Mouse (Mus musculus) 3T3-L1 (cell line): ENCODE results near the gene Osbp2.

Experiments used
- DNase-seq: peaks from one replicate; pipeline ENCODE4 v3.0.0-alpha.2; 2015; ENCODE audit warnings: low read depth, low spot score

Osbp2 gene

GRCm38 (mm10) chr11:3824138-3824537, 39.6 kb downstream of the Osbp2 start:
- no peak for DNase-seq

- no peak for DNase-seq
These were observed 40.3 kb downstream of the Osbp2 start for GRCm38 (mm10) chr11:3823378-3823777.

- no peak for DNase-seq
These were observed 45.5 kb downstream of the Osbp2 start for GRCm38 (mm10) chr11:3817986-3818758.

- no peak for DNase-seq
These were observed 47.8 kb downstream of the Osbp2 start for GRCm38 (mm10) chr11:3815951-3816350.

GRCm38 (mm10) chr11:3813340-3813739, 50.4 kb downstream of the Osbp2 start:
- DNase-seq = peak; percentile 11

GRCm38 (mm10) chr11:3808162-3808561, 55.5 kb downstream of the Osbp2 start:
- peak; percentile 52 for DNase-seq

GRCm38 (mm10) chr11:3805362-3805761, 58.3 kb downstream of the Osbp2 start:
- DNase-seq = peak; percentile 59

GRCm38 (mm10) chr11:3804639-3805038, 59.1 kb downstream of the Osbp2 start:
- DNase-seq = no peak

GRCm38 (mm10) chr11:3802057-3802456, 61.6 kb downstream of the Osbp2 start:
- DNase-seq = no peak

GRCm38 (mm10) chr11:3797631-3798215, 66.0 kb downstream of the Osbp2 start:
- DNase-seq = no peak

GRCm38 (mm10) chr11:3790736-3791135, 73.0 kb downstream of the Osbp2 start:
- no peak for DNase-seq

GRCm38 (mm10) chr11:3789919-3790318, 73.8 kb downstream of the Osbp2 start:
- no peak for DNase-seq

- peak; percentile 94 for DNase-seq
These were observed 77.1 kb downstream of the Osbp2 start for GRCm38 (mm10) chr11:3786564-3786963.

- no peak for DNase-seq
These were observed 88.4 kb downstream of the Osbp2 start for GRCm38 (mm10) chr11:3775263-3775644.

- no peak for DNase-seq
These were observed 89.0 kb downstream of the Osbp2 start for GRCm38 (mm10) chr11:3774463-3775262.

- DNase-seq = no peak
These were observed 89.8 kb downstream of the Osbp2 start for GRCm38 (mm10) chr11:3773782-3774462.

GRCm38 (mm10) chr11:3773136-3773535, 90.6 kb downstream of the Osbp2 start:
- DNase-seq = no peak

GRCm38 (mm10) chr11:3771348-3771747, 92.4 kb downstream of the Osbp2 start:
- no peak for DNase-seq

GRCm38 (mm10) chr11:3767830-3768229, 95.9 kb downstream of the Osbp2 start:
- no peak for DNase-seq

- DNase-seq = no peak
These were observed 96.7 kb downstream of the Osbp2 start for GRCm38 (mm10) chr11:3766964-3767363.

GRCm38 (mm10) chr11:3764352-3764751, 99.4 kb downstream of the Osbp2 start:
- no peak for DNase-seq
